Mouse (Mus musculus): ENCODE data around the gene Vmn1r115.
"Not testable (repeated sequence)": the region's sequence is repeated elsewhere in the genome, so short reads cannot be mapped to it uniquely, and the experiment has no call there.

Gene Vmn1r115

GRCm38 (mm10) chr7:20844885-20845284, at the start of gene Vmn1r115:
Gene Vmn1r115 (minus strand): TSS chr7:20844985.
- DNase-seq, result not testable (repeated sequence)

- DNase-seq, result not testable (repeated sequence)
Measured at GRCm38 (mm10) chr7:20884021-20884420, 39.2 kb upstream of the Vmn1r115 start, which contains the start of gene Vmn1r117. Gene Vmn1r117 (minus strand): TSS chr7:20884121.

DNA sequence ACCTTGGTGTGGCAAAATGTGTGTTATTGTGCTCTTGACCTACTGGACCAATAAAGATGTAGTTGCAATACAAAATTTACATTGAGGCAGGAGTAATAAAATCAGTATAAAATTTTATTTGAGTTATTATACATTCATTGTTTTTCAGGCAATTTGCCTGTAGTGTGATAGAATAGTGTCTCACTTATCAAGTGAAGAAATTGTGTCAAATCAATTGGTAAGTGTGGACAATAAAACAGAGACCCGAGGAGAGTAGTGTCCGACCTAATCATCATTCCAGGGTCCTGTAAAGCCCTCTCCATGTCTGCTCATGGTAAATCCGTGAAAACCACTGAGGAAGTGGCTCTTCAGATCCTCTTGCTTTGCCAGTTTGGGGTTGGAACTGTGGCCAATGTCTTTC, 27.2 kb upstream of the Vmn1r115 start, which contains the start of gene Vmn1r116:
Gene Vmn1r116, plus strand, starts transcription at position 301 of the 400 bp plus-strand sequence.
- not testable (repeated sequence) for DNase-seq

DNA sequence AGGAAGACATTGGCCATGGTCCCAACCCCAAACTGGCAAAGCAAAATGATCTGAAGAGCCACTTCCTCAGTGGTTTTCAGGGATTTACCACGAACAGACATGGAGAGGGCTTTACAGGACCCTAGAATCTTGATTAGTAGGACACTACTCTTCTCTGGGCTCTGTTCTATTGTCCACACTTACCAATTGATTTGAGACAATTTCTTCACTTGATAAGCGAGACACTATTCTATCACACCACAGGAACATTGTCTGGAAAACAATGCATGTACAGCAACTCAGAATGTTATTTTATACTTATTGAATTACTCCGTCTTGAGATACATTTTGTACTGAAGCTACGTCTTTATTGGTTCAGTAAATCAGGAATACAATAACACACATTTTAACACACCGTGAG, 32.7 kb downstream of the Vmn1r115 start, which contains the start of gene Vmn1r114:
Gene Vmn1r114, minus strand, starts transcription at position 101 of the 400 bp plus-strand sequence.
- not testable (repeated sequence) for DNase-seq

Measured in lung, adult 18-20 months (tissue).